Mouse (Mus musculus) limb, embryonic 14.5 days (tissue): ENCODE measurements around the gene Cryab. TPM values are rescaled to one million over a fixed set of nuclear protein-coding genes. Genes with fewer than 3 reads are reported as not detected.

Experiments used
- ATAC-seq: fragments of 200-750 bp; cut with Nextera tagmentation; 2 replicates; pipeline ENCODE4 v1.8.0; 2017; ENCODE audit warnings: low read depth, moderate number of reproducible peaks, moderate TSS enrichment; ENCODE audit not compliant: low FRiP score
- DNase-seq: peaks from one replicate; pipeline ENCODE4 v3.0.0-alpha.2; 2015; ENCODE audit warnings: low spot score
- H3K27ac ChIP-seq: fragments of 300-500 bp; sonication (generic); replicated peaks from 2 replicates; pipeline ENCODE4 v1.5.1; 2014; ENCODE audit warnings: low read depth, mild to moderate bottlenecking, low read length, moderate library complexity, mixed read lengths
- H3K27me3 ChIP-seq: fragments of 300-500 bp; sonication (generic); 2 replicates; pipeline ENCODE4 v1.6.1; 2014; ENCODE audit warnings: low read length, mixed read lengths; ENCODE audit not compliant: control insufficient read depth, insufficient read depth
- H3K36me3 ChIP-seq: fragments of 300-500 bp; sonication (generic); 2 replicates; pipeline ENCODE4 v1.6.1; 2014; ENCODE audit warnings: mild to moderate bottlenecking, low read length, moderate library complexity, mixed read lengths; ENCODE audit not compliant: control insufficient read depth, insufficient read depth
- H3K4me1 ChIP-seq: fragments of 300-500 bp; sonication (generic); 2 replicates; pipeline ENCODE4 v1.6.1; 2014; ENCODE audit warnings: antibody characterized with exemption, low read length, mixed read lengths; ENCODE audit not compliant: control insufficient read depth, insufficient read depth
- H3K4me2 ChIP-seq: fragments of 300-500 bp; sonication (generic); replicated peaks from 2 replicates; pipeline ENCODE4 v1.6.1; 2014; ENCODE audit warnings: low read depth, mild to moderate bottlenecking, low read length, moderate library complexity; ENCODE audit not compliant: severe bottlenecking
- H3K4me3 ChIP-seq: fragments of 300-500 bp; sonication (generic); replicated peaks from 2 replicates; pipeline ENCODE4 v1.5.1; 2014; ENCODE audit warnings: low read length
- H3K9ac ChIP-seq: fragments of 300-500 bp; sonication (generic); 2 replicates; pipeline ENCODE4 v1.6.1; 2014; ENCODE audit warnings: mild to moderate bottlenecking, low read depth, low read length, moderate library complexity; ENCODE audit not compliant: severe bottlenecking
- H3K9me3 ChIP-seq: fragments of 300-500 bp; sonication (generic); 2 replicates; pipeline ENCODE4 v1.6.1; 2016; ENCODE audit warnings: low read length; ENCODE audit not compliant: control insufficient read depth
- POLR2A ChIP-seq: fragments of 200-500 bp; IDR thresholded peaks from 2 replicates; pipeline ENCODE4 v1.8.0; 2012; ENCODE audit warnings: inconsistent platforms, mild to moderate bottlenecking, moderate library complexity, borderline replicate concordance; ENCODE audit not compliant: insufficient read depth, insufficient read length; ENCODE audit errors: extremely low read depth
- WGBS: fragments of 180-500 bp; shearing (Covaris S2); extraction: QIAGEN DNeasy Blood & Tissue Kit; methylation state at CpG from one replicate; pipeline ENCODE4 v1.1.7; 2014; 5-methylcytosine and 5-hydroxymethylcytosine counted together
- polyA plus RNA-seq, 2 experiments: library from polyadenylated mRNA; depleted of rRNA in 1 of 2; stranded (reverse) in 1 of 2; unstranded in 1 of 2; fragments of >200 nt; fragmentation: Nextera tagmentation in 1 of 2; extraction: Ambion mirVana in 1 of 2; gene quantifications; 2 replicates each; pipeline versions ENCODE4 v1.2.1 to v1.2.3; 2012 to 2014

Gene Cryab
- polyA plus RNA-seq, 2 experiments = 80.7 to 117 TPM

GRCm38 (mm10) chr9:50734989-50735388 is 16.1 kb upstream of the Cryab start:
- Histone ChIP-seq H3K9ac (no peak overlapping the region), H3K4me1 (no peaks in the 10 kb centered on the region), H3K27me3 (no peaks in the 10 kb centered on the region), H3K36me3 (no peaks in the 10 kb centered on the region), H3K4me2 (no peak overlapping the region), H3K4me3 (no peak overlapping the region), H3K27ac (no peak overlapping the region), H3K9me3 (no peaks in the 10 kb centered on the region)
- WGBS = 6% methylated on average over 9 of the region's 9 CpGs
- ATAC-seq (no peak), DNase-seq (peak; percentile 78)
- no peak for TF ChIP-seq POLR2A

DNA sequence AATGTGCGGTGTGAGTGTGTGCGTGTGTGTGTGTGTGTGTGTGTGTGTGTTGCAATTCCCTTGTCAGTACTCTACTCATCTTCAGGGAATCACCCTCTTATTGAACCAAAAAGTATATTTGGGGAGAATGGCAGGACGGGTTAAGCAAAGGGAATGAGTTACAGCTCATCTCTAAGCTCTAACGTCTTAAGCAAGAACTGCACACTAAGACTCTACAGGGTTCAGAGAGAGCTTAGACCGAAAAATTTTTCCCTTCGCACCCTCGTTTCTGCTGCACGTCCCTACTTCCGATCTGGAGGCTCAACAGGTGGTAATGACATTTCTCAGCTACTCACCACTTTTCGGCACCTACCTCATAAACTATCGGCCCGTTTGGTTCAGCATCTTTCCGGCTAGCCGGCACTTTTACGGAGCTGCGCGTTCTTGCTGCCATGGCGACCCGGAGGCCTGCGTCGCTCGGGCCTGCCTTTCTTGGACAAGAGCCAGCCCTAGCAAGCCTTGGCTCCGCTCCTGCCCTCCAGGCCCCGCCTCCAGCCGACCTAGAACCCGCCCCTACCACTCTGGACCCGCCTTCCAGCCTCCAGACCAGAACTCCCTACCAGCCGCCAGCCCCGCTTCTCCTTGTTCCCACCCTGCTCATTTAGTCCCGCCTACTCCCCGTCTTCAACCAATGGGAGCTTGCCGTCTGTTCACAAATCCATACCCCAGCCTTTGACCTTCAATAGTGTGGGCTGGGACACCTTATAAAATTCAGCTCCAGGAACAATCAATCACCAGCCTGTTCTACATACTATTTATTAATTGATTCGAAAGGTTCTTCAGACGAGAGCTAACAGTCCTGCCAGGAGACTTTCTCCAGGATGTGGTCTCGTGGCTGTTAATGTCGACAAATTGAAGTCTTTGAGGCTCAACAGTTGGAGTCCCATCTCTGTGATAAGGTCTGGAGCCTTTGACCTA is 11.9 kb upstream of the Cryab start, which contains the start of gene Dixdc1:
Gene Dixdc1 (minus strand): TSS at position 604 of the 957 bp plus-strand sequence.
- H3K4me3 ChIP-seq = peak within 1 kb of the TSS; percentile 38
- no peaks in the 10 kb centered on the region for H3K4me1 ChIP-seq
- WGBS = 12% methylated on average over 36 of the region's 36 CpGs
- H3K27me3 ChIP-seq = no peaks in the 10 kb centered on the region
- H3K9me3 ChIP-seq = no peaks in the 10 kb centered on the region
- DNase-seq (peak; percentile 92), ATAC-seq (peak; percentile 96)
- no peak for TF ChIP-seq POLR2A
- H3K9ac ChIP-seq = no peak within 1 kb of the TSS
- peak within 1 kb of the TSS; percentile 68 for H3K4me2 ChIP-seq
- H3K36me3 ChIP-seq = no peaks in the 10 kb centered on the region
- no peak within 1 kb of the TSS for H3K27ac ChIP-seq

DNA sequence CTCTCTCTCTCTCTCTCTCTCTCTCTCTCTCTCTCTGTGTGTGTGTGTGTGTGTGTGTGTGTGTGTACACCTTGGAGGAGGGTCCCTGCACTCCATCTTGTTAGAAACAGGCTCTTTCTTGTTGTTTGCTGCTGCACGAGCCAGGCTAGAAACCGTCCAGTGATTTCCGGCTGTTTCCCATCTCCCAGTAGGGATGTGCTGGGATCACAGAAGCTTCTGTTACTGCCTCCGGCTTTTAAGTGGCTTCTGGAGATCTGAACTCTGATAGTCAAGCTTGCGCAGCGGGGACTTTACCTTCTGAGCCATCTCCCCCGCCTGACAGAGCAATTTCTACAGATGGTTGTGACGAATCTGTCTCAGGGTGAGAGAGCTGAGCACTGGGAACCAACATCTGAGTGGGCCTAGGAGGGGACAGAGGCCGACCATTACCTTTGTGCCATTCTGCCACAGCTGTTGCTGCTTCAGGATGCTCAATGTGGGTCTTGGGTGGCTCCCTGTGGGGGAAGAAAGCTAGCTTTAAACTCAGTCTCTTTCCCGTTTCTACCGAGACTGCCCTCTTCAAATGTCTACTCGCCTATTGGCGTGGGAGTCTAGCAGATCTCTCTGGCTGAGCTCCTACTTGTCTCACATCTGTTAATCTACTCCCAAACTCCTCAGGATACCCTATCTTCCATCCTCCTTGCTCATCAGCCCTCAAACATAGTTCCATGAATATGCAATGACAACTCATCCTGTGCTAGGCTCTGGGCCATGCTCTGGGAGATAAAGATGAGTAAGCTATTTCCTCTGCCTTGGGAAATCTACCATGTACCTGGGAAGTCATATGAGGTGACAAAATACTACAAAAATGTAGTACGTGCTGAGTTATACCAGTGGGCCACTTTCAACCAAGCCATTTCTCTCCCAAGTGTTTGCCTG is 10.0 kb upstream of the Cryab start:
- TF ChIP-seq POLR2A = no peak
- 86% methylated on average over 14 of the region's 14 CpGs for WGBS
- Histone ChIP-seq H3K36me3 (no peaks in the 10 kb centered on the region), H3K4me3 (no peak overlapping the region), H3K4me1 (peaks cover 1% of the 10 kb centered on the region), H3K9ac (no peak overlapping the region), H3K27me3 (no peaks in the 10 kb centered on the region), H3K9me3 (no peaks in the 10 kb centered on the region), H3K4me2 (no peak overlapping the region), H3K27ac (no peak overlapping the region)
- ATAC-seq (no peak), DNase-seq (no peak)

- Histone ChIP-seq H3K4me2 (no peak overlapping the region), H3K4me1 (peaks cover 6% of the 10 kb centered on the region), H3K27ac (no peak overlapping the region), H3K36me3 (no peaks in the 10 kb centered on the region), H3K27me3 (no peaks in the 10 kb centered on the region), H3K9ac (no peak overlapping the region), H3K9me3 (no peaks in the 10 kb centered on the region), H3K4me3 (no peak overlapping the region)
- no peak for TF ChIP-seq POLR2A
- 84% methylated on average over 3 of the region's 3 CpGs for WGBS
- DNase-seq (no peak), ATAC-seq (no peak)
Observed at GRCm38 (mm10) chr9:50742261-50742660, 8.9 kb upstream of the Cryab start.

DNA sequence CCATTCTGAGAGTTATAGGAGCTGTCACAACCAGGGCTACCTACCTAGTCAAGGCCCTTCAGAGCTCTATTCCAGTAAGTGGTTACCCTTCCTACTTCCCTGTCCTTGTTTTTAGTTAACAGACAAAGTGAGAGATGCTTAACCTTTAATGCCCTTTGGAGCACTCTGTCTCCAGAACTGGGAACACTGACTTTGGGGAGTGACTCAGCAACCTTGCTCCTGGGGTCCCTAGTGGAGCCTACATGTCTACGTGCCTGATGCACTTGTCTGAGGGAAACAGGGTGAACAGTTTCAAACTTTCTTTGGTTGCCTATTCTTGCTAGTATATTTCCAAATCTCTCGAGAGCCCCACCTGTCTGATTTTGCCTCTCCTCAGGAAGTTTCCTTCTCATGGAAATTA is 8.4 kb upstream of the Cryab start:
- ATAC-seq = no peak
- no peak for DNase-seq
- Histone ChIP-seq H3K4me3 (no peak overlapping the region), H3K4me2 (no peak overlapping the region), H3K9me3 (no peaks in the 10 kb centered on the region), H3K4me1 (peaks cover 6% of the 10 kb centered on the region), H3K27ac (no peak overlapping the region), H3K27me3 (peaks cover 3% of the 10 kb centered on the region; the same call in 1 of the 2 replicates), H3K9ac (no peak overlapping the region), H3K36me3 (no peaks in the 10 kb centered on the region)
- WGBS = 74% methylated on average over 2 of the region's 2 CpGs
- no peak for TF ChIP-seq POLR2A
